Mouse (Mus musculus) gastrocnemius, adult 2 months (tissue): ENCODE results near the gene Rprml. TPM values are rescaled to one million over a fixed set of nuclear protein-coding genes. Genes with fewer than 3 reads are reported as not detected.

Source experiments
- DNase-seq: peaks from one replicate; pipeline ENCODE4 v3.0.0; 2022
- H3K27ac ChIP-seq: fragments of 200-600 bp; 2 replicates; pipeline ENCODE4 v1.8.1; 2022; ENCODE audit warnings: mild to moderate bottlenecking
- H3K4me3 ChIP-seq: fragments of 200-600 bp; 2 replicates; pipeline ENCODE4 v1.8.1; 2022; ENCODE audit warnings: mild to moderate bottlenecking, moderate library complexity
- CTCF ChIP-seq: fragments of 200-600 bp; IDR thresholded peaks from 2 replicates; pipeline ENCODE4 v1.8.1; 2022; ENCODE audit warnings: antibody characterized with exemption, mild to moderate bottlenecking, moderate library complexity
- intact Hi-C: fragments of 180-260 bp; cut with DNase I; formaldehyde crosslinking; loops from one replicate; pipeline ENCODE4 v1.15.1; 2025
- total RNA-seq, 2 experiments: library from RNA; stranded (reverse); gene quantifications; 2 replicates each; pipeline ENCODE4 v1.2.3; 2021

The Rprml gene
- total RNA-seq, 2 experiments from 2014 or later = not detected

GRCm38 (mm10) chr11:103647921-103648620 is 1.3 kb upstream of the Rprml start:
- TF ChIP-seq CTCF = no peak
- intact Hi-C loops = no loop called here
- no peak overlapping the region for H3K4me3 ChIP-seq
- H3K27ac ChIP-seq = no peak overlapping the region
- no peak for DNase-seq

GRCm38 (mm10) chr11:103648656-103649055 is 714 bp upstream of the Rprml start:
- no peak overlapping the region for H3K4me3 ChIP-seq
- no peak for TF ChIP-seq CTCF
- DNase-seq = no peak
- intact Hi-C loops = no loop called here
- no peak overlapping the region for H3K27ac ChIP-seq

GRCm38 (mm10) chr11:103649983-103650493 is 668 bp downstream of the Rprml start:
- H3K4me3 ChIP-seq = peak overlapping the region; percentile 55
- intact Hi-C loops = no loop called here
- no peak overlapping the region for H3K27ac ChIP-seq
- no peak for TF ChIP-seq CTCF
- no peak for DNase-seq

GRCm38 (mm10) chr11:103651426-103651825 is 2.1 kb downstream of the Rprml start:
- no peak for TF ChIP-seq CTCF
- intact Hi-C loops = no loop called here
- Histone ChIP-seq H3K4me3 (no peak overlapping the region), H3K27ac (no peak overlapping the region)
- DNase-seq = no peak

- TF ChIP-seq CTCF = no peak
- Histone ChIP-seq H3K27ac (no peak overlapping the region), H3K4me3 (no peak overlapping the region)
- intact Hi-C loops = no loop called here
- DNase-seq = no peak
Observed at GRCm38 (mm10) chr11:103653359-103653965, 4.1 kb downstream of the Rprml start.

- Histone ChIP-seq H3K4me3 (no peak overlapping the region), H3K27ac (no peak overlapping the region)
- intact Hi-C loops = no loop called here
- DNase-seq = peak; percentile 43
- TF ChIP-seq CTCF = no peak
Observed at GRCm38 (mm10) chr11:103656520-103656919, 7.2 kb downstream of the Rprml start.

GRCm38 (mm10) chr11:103658189-103658588 is 8.8 kb downstream of the Rprml start:
- no peak overlapping the region for H3K27ac ChIP-seq
- TF ChIP-seq CTCF = no peak
- H3K4me3 ChIP-seq = no peak overlapping the region
- intact Hi-C loops = no loop called here
- DNase-seq = no peak

GRCm38 (mm10) chr11:103661863-103662262 is 12.5 kb downstream of the Rprml start:
- TF ChIP-seq CTCF = no peak
- DNase-seq = no peak
- Histone ChIP-seq H3K27ac (no peak overlapping the region), H3K4me3 (no peak overlapping the region)
- intact Hi-C loops = no loop called here

GRCm38 (mm10) chr11:103662546-103662945 is 13.2 kb downstream of the Rprml start:
- DNase-seq = no peak
- TF ChIP-seq CTCF = no peak
- intact Hi-C loops = no loop called here
- no peak overlapping the region for H3K4me3 ChIP-seq
- no peak overlapping the region for H3K27ac ChIP-seq

GRCm38 (mm10) chr11:103663119-103663518 is 13.7 kb downstream of the Rprml start:
- Histone ChIP-seq H3K27ac (no peak overlapping the region), H3K4me3 (no peak overlapping the region)
- intact Hi-C loops = no loop called here
- no peak for TF ChIP-seq CTCF
- DNase-seq = no peak

- Histone ChIP-seq H3K4me3 (no peak overlapping the region), H3K27ac (no peak overlapping the region)
- intact Hi-C loops = no loop called here
- DNase-seq = no peak
- TF ChIP-seq CTCF = no peak
Observed at GRCm38 (mm10) chr11:103665695-103666094, 16.3 kb downstream of the Rprml start.

GRCm38 (mm10) chr11:103666181-103666906 is 17.0 kb downstream of the Rprml start:
- Histone ChIP-seq H3K27ac (no peak overlapping the region), H3K4me3 (no peak overlapping the region)
- intact Hi-C loops = no loop called here
- no peak for TF ChIP-seq CTCF
- no peak for DNase-seq

- Histone ChIP-seq H3K4me3 (no peak overlapping the region), H3K27ac (no peak overlapping the region)
- no peak for TF ChIP-seq CTCF
- DNase-seq = no peak
- intact Hi-C loops = no loop called here
Observed at GRCm38 (mm10) chr11:103666907-103667426, 17.6 kb downstream of the Rprml start.
